ENCODE assay signal across 30 mouse cellular contexts in the genomic region with DNA sequence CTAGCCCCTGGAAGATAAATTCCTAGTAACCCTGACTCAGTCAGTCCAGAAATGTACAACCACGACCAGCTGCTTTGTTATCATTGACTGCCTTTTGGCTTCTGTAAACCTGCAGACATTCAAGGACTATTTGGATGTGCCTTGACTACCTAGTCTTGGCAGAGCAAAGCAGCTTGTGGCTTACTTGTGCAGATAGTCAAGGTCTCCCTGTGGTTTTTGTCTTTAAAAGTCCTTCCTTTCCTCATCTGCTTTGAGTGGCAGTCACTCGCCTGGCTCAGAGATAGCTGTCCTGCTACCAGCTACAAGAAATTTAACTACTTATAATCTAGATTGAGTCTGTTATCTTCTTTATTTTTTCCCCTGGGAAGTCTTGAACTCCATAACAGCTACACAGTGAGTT. TPM values are rescaled to one million over a fixed set of nuclear protein-coding genes. Genes with fewer than 3 reads are reported as not detected.
DNase-seq lines count a peak whose midpoint lies in the region; ATAC-seq and TF ChIP-seq lines count a peak whose summit lies in the region.
"Had no signal": no experiment of that assay in that cellular context is flagged by ENCODE, and none has a peak within 500 bp of the region (broad histone marks: within the 10 kb centered on the region; RNA-seq: fewer than 3 reads in every experiment).

No protein-coding gene starts in this region.

- peak; percentile 58 for DNase-seq in MEL (ENCODE audit: low read depth, low spot score)
- DNase-seq in layer of hippocampus, adult 9-11 months, result no peak
- no peak for DNase-seq in liver
- no peak for DNase-seq in MN1 (ENCODE audit: low spot score)
- DNase-seq: adrenal gland, adult 8-10 months; adrenal gland, postnatal 14 days; adrenal gland, postnatal 36 days; B cell, adult 2 months; cerebellum, adult 11-12 months; cerebellum, adult 2 months; cerebellum, adult 9-10 months; cerebellum, postnatal 10 days; cerebellum, postnatal 25 days; embryo, embryonic 11 days had no signal

- H3K4me3 ChIP-seq in MEL (ENCODE audit: control insufficient read depth in 1 of 2, insufficient read depth in 1 of 2, low read depth in 2 of 2, low read length in 2 of 2), result no peak overlapping the region
- H3K4me3 ChIP-seq: embryonic facial prominence, embryonic 13.5 days; embryonic facial prominence, embryonic 15.5 days; erythroblast, embryonic 14.5 days; forebrain, embryonic 10.5 days; forebrain, embryonic 12.5 days had no signal

- no peaks in the 10 kb centered on the region for H3K36me3 ChIP-seq in MEL (ENCODE audit: control insufficient read depth in 1 of 2, insufficient read depth in 2 of 2, low read length in 2 of 2)

- no peak overlapping the region for H3K9ac ChIP-seq in MEL (ENCODE audit: control insufficient read depth, low read depth, low read length, poor library complexity, severe bottlenecking)
- H3K9ac ChIP-seq: embryonic facial prominence, embryonic 13.5 days; embryonic facial prominence, embryonic 15.5 days; forebrain, embryonic 12.5 days had no signal

- H3K79me2 ChIP-seq in MEL (ENCODE audit: control insufficient read depth, insufficient read depth, low read length, poor library complexity), result no peaks in the 10 kb centered on the region

- TF ChIP-seq POLR2A in MEL (IDR thresholded peaks at IDR 0.05; ENCODE audit: control insufficient read depth in 1 of 2, insufficient read depth in 1 of 2, low read depth in 1 of 2, low read length in 2 of 2, poor library complexity in 1 of 2), result no peak

- TF ChIP-seq EP300 in MEL (IDR thresholded peaks at IDR 0.05; ENCODE audit: low read depth in 1 of 2, low read length in 2 of 2), result peak in 1 of 2 experiments; percentile 17; a peak in 1 of 4 replicates

- H3K27ac ChIP-seq in MEL (ENCODE audit: control insufficient read depth, low read depth, low read length), result no peak overlapping the region
- H3K27ac ChIP-seq: embryonic facial prominence, embryonic 13.5 days; embryonic facial prominence, embryonic 15.5 days; forebrain, embryonic 10.5 days; forebrain, embryonic 12.5 days had no signal

- no peaks in the 10 kb centered on the region for H3K9me3 ChIP-seq in MEL (replicated peaks; ENCODE audit: insufficient read depth, low read length)
- H3K9me3 ChIP-seq: embryonic facial prominence, embryonic 13.5 days; embryonic facial prominence, embryonic 15.5 days; forebrain, embryonic 10.5 days; forebrain, embryonic 12.5 days; G1E had no signal

- no peak for TF ChIP-seq CTCF in MEL (IDR thresholded peaks at IDR 0.05 in 2 of 3, conservative IDR thresholded peaks at IDR 0.05 in 1 of 3; ENCODE audit: control insufficient read depth in 1 of 3, insufficient read depth in 1 of 3, low read depth in 2 of 3, low read length in 3 of 3, poor library complexity in 1 of 3, severe bottlenecking in 1 of 3)

- no peaks in the 10 kb centered on the region for H3K27me3 ChIP-seq in MEL (ENCODE audit: control insufficient read depth in 1 of 2, insufficient read depth in 2 of 2, low read length in 2 of 2)
- H3K27me3 ChIP-seq: CH12.LX; embryonic facial prominence, embryonic 13.5 days; embryonic facial prominence, embryonic 15.5 days; Patski had no signal

- no peaks in the 10 kb centered on the region for H3K4me1 ChIP-seq in MEL (ENCODE audit: control insufficient read depth in 1 of 2, insufficient read depth in 2 of 2, low read length in 2 of 2)
- H3K4me1 ChIP-seq: embryonic facial prominence, embryonic 13.5 days; embryonic facial prominence, embryonic 15.5 days; forebrain, embryonic 10.5 days had no signal

- peak; percentile 42 for ATAC-seq in megakaryocyte progenitor cell, adult 5-6 weeks (replicated peaks; ENCODE audit: poor library complexity)
- ATAC-seq: activated CD4-positive, CD25-positive, alpha-beta regulatory T cell, adult 4 months; CD4-positive, CD25-positive, alpha-beta regulatory T cell, adult 4 months; forebrain, embryonic 14.5 days; forebrain, embryonic 16.5 days; Patski had no signal

- TF ChIP-seq RAD21 in MEL (IDR thresholded peaks at IDR 0.05; ENCODE audit: low read depth, low read length), result no peak

TF ChIP-seq in MEL, 35 proteins besides CTCF, POLR2A, EP300 and RAD21:
- TF ChIP-seq ETS1 (IDR thresholded peaks at IDR 0.05; ENCODE audit: low read depth, low read length) (peak; percentile 44; the same call in 1 of the 2 replicates), UBTF (IDR thresholded peaks at IDR 0.05; ENCODE audit: borderline replicate concordance, insufficient read depth, low read depth, low read length) (no peak), TCF12 (IDR thresholded peaks at IDR 0.05; ENCODE audit: low read depth, low read length) (peak; percentile 39; the same call in 1 of the 2 replicates)

RNA-seq across cellular contexts. Expression of a gene that starts 6.4 kb away (rescaled TPM):
- 1.0 and 1.7 TPM in 2 replicates for total RNA-seq in MEL (2012; rRNA removed)
- polyA plus RNA-seq in MEL (2012; ENCODE audit: insufficient read depth in 1 of 2, insufficient read length in 2 of 2, low read depth in 1 of 2, low replicate concordance in 2 of 2, missing spikeins in 1 of 2), result 10 to 100 TPM in 1 of 2 experiments, not detected in 1; 19.9 TPM
- total RNA-seq in megakaryocyte progenitor cell, adult 5-6 weeks (2015), result 2.3 and 3.0 TPM in 2 replicates
- 0.24 and 0.67 TPM in 2 replicates for total RNA-seq in megakaryocyte progenitor cell, adult 5-6 weeks (2017)

RNA-seq across cellular contexts. Expression of a gene that starts 6.7 kb away (rescaled TPM):
- total RNA-seq in MEL (2012; rRNA removed), result 0.96 and 1.2 TPM in 2 replicates
- polyA plus RNA-seq in MEL (2012; ENCODE audit: insufficient read depth in 1 of 2, insufficient read length in 2 of 2, low read depth in 1 of 2, low replicate concordance in 2 of 2, missing spikeins in 1 of 2), result 1 to 10 TPM in 1 of 2 experiments, not detected in 1; 2.9 TPM
- 0.72 and 1.5 TPM in 2 replicates for total RNA-seq in megakaryocyte progenitor cell, adult 5-6 weeks (2015)
- 1.6 and 1.7 TPM in 2 replicates for total RNA-seq in megakaryocyte progenitor cell, adult 5-6 weeks (2017)

RNA-seq across cellular contexts. Expression of a gene that starts 11.1 kb away (rescaled TPM):
- not detected in 2 replicates for total RNA-seq in MEL (2012; rRNA removed)
- not detected for polyA plus RNA-seq in MEL (2012; ENCODE audit: insufficient read depth in 1 of 2, insufficient read length in 2 of 2, low read depth in 1 of 2, low replicate concordance in 2 of 2, missing spikeins in 1 of 2)
- not detected in 2 replicates for total RNA-seq in megakaryocyte progenitor cell, adult 5-6 weeks (2015)
- total RNA-seq in megakaryocyte progenitor cell, adult 5-6 weeks (2017), result 0.88 TPM in 1 of 2 replicates, not detected in the other
- total RNA-seq: adrenal gland, adult 18-20 months; adrenal gland, postnatal 14 days; adrenal gland, postnatal 36 days; CH12.LX had no signal
- polyA plus RNA-seq: activated CD4-positive, CD25-positive, alpha-beta regulatory T cell, adult 4 months; CD4-positive, CD25-positive, alpha-beta regulatory T cell, adult 4 months; cerebellum, adult 2 months; embryonic facial prominence, embryonic 11.5 days; embryonic facial prominence, embryonic 13.5 days; embryonic facial prominence, embryonic 15.5 days; erythroblast, embryonic 14.5 days; forebrain, embryonic 10.5 days; forebrain, embryonic 12.5 days; forebrain, embryonic 14.5 days; forebrain, embryonic 16.5 days; frontal cortex, adult 2 months; G1E; Patski had no signal

RNA-seq across cellular contexts. Expression of a gene that starts 17.0 kb away (rescaled TPM):
- total RNA-seq in MEL (2012; rRNA removed), result 301 and 311 TPM in 2 replicates
- 100 to 1,000 TPM; 477 to 491 TPM for polyA plus RNA-seq in MEL (2012; ENCODE audit: insufficient read depth in 1 of 2, insufficient read length in 2 of 2, low read depth in 1 of 2, low replicate concordance in 2 of 2, missing spikeins in 1 of 2)
- 99.3 TPM in 2 replicates for total RNA-seq in megakaryocyte progenitor cell, adult 5-6 weeks (2015)
- 225 and 247 TPM in 2 replicates for total RNA-seq in megakaryocyte progenitor cell, adult 5-6 weeks (2017)

RNA-seq across cellular contexts. Expression of a gene that starts 24.6 kb away (rescaled TPM):
- 0.39 and 0.50 TPM in 2 replicates for total RNA-seq in MEL (2012; rRNA removed)
- under 1 TPM in 1 of 2 experiments, not detected in 1; 0.82 TPM for polyA plus RNA-seq in MEL (2012; ENCODE audit: insufficient read depth in 1 of 2, insufficient read length in 2 of 2, low read depth in 1 of 2, low replicate concordance in 2 of 2, missing spikeins in 1 of 2)
- total RNA-seq in megakaryocyte progenitor cell, adult 5-6 weeks (2015), result 0.57 TPM in 1 of 2 replicates, not detected in the other
- 0.21 TPM in 1 of 2 replicates, not detected in the other for total RNA-seq in megakaryocyte progenitor cell, adult 5-6 weeks (2017)
- total RNA-seq: G1E had no signal
- polyA plus RNA-seq: erythroblast, embryonic 14.5 days had no signal
